Mouse (Mus musculus): ENCODE data around the gene Jam3. TPM values are rescaled to one million over a fixed set of nuclear protein-coding genes. Genes with fewer than 3 reads are reported as not detected.

Jam3 gene
- total and polyA plus RNA-seq, 3 experiments = 0.43 TPM; not detected in 2

DNA sequence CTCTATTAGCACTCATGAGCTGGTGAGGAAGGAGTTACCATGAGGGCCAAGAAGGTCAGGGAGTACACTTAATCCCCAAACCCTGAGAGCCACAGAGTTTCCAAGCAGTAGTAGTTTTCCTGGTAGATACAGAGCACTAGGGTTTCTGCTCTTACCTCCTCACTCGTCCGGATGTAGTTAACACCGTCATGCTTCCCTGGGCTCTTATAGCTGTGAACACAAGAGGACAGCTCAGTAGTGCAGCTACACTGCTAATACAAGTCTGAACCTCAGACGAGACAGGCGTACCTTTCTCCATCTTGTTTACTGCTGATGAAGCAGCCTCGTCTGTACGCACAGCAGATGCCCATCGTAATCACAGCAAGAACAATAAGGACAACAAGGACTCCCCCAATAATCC lies 56.7 kb downstream of the Jam3 start:
- H3K9ac ChIP-seq (ENCODE audit: control insufficient read depth, low read depth, low read length, poor library complexity, severe bottlenecking) = no peak overlapping the region
- TF ChIP-seq TBP (IDR thresholded peaks at IDR 0.05; ENCODE audit: low read depth, low read length) (no peak), TAL1 (IDR thresholded peaks at IDR 0.05; ENCODE audit: low read length) (no peak), MXI1 (IDR thresholded peaks at IDR 0.05; ENCODE audit: low read depth, low read length) (no peak), ZKSCAN1 (IDR thresholded peaks at IDR 0.05; ENCODE audit: low read depth, low read length) (no peak), ZC3H11A (IDR thresholded peaks at IDR 0.05; ENCODE audit: low read depth, low read length) (no peak), MEF2A (IDR thresholded peaks at IDR 0.05; ENCODE audit: extremely low read depth, insufficient replicate concordance, low read depth, low read length, poor library complexity, severe bottlenecking) (no peak), MYB (IDR thresholded peaks at IDR 0.05; ENCODE audit: low read depth, low read length) (no peak), UBTF (IDR thresholded peaks at IDR 0.05; ENCODE audit: borderline replicate concordance, insufficient read depth, low read depth, low read length) (no peak)
- no peaks in the 10 kb centered on the region for H3K9me3 ChIP-seq (replicated peaks; ENCODE audit: insufficient read depth, low read length)
- no peaks in the 10 kb centered on the region for H3K27me3 ChIP-seq (ENCODE audit: control insufficient read depth in 1 of 2, insufficient read depth in 2 of 2, low read length in 2 of 2)
- H3K36me3 ChIP-seq (ENCODE audit: control insufficient read depth in 1 of 2, insufficient read depth in 2 of 2, low read length in 2 of 2) = peaks cover 0 to 5% of the 10 kb centered on the region in 2 experiments; a peak in 2 of 4 replicates
- no peak overlapping the region for H3K4me3 ChIP-seq (ENCODE audit: control insufficient read depth in 1 of 2, insufficient read depth in 1 of 2, low read depth in 2 of 2, low read length in 2 of 2)
- H3K79me2 ChIP-seq (ENCODE audit: control insufficient read depth, insufficient read depth, low read length, poor library complexity) = no peaks in the 10 kb centered on the region
- no peak for DNase-seq (ENCODE audit: low read depth, low spot score)
- no peaks in the 10 kb centered on the region for H3K4me1 ChIP-seq (ENCODE audit: control insufficient read depth in 1 of 2, insufficient read depth in 2 of 2, low read length in 2 of 2)
- H3K27ac ChIP-seq (ENCODE audit: control insufficient read depth, low read depth, low read length) = no peak overlapping the region

GRCm38 (mm10) chr9:27098092-27098491 lies 57.1 kb downstream of the Jam3 start:
- Histone ChIP-seq H3K27ac (ENCODE audit: control insufficient read depth, low read depth, low read length) (no peak overlapping the region), H3K4me3 (ENCODE audit: control insufficient read depth in 1 of 2, insufficient read depth in 1 of 2, low read depth in 2 of 2, low read length in 2 of 2) (no peak overlapping the region), H3K27me3 (ENCODE audit: control insufficient read depth in 1 of 2, insufficient read depth in 2 of 2, low read length in 2 of 2) (no peaks in the 10 kb centered on the region), H3K36me3 (ENCODE audit: control insufficient read depth in 1 of 2, insufficient read depth in 2 of 2, low read length in 2 of 2) (peaks cover 0 to 5% of the 10 kb centered on the region in 2 experiments; a peak in 2 of 4 replicates), H3K4me1 (ENCODE audit: control insufficient read depth in 1 of 2, insufficient read depth in 2 of 2, low read length in 2 of 2) (no peaks in the 10 kb centered on the region), H3K9me3 (replicated peaks; ENCODE audit: insufficient read depth, low read length) (no peaks in the 10 kb centered on the region), H3K79me2 (ENCODE audit: control insufficient read depth, insufficient read depth, low read length, poor library complexity) (no peaks in the 10 kb centered on the region), H3K9ac (ENCODE audit: control insufficient read depth, low read depth, low read length, poor library complexity, severe bottlenecking) (no peak overlapping the region)
- TF ChIP-seq NRF1 (IDR thresholded peaks at IDR 0.05; ENCODE audit: insufficient read depth, low read depth, low read length, poor library complexity, severe bottlenecking) (no peak), KAT2A (conservative IDR thresholded peaks at IDR 0.05; ENCODE audit: low read depth, low read length) (no peak), POLR2AphosphoS2 (IDR thresholded peaks at IDR 0.05; ENCODE audit: low read length) (no peak), MYC (IDR thresholded peaks at IDR 0.05; ENCODE audit: low read depth, low read length) (no peak), TCF12 (IDR thresholded peaks at IDR 0.05; ENCODE audit: low read depth, low read length) (no peak), POLR2A (IDR thresholded peaks at IDR 0.05; ENCODE audit: control insufficient read depth in 1 of 2, insufficient read depth in 1 of 2, low read depth in 1 of 2, low read length in 2 of 2, poor library complexity in 1 of 2) (no peak), MAX (IDR thresholded peaks at IDR 0.05; ENCODE audit: low read length) (no peak), SMC3 (IDR thresholded peaks at IDR 0.05; ENCODE audit: low read depth, low read length) (no peak), ZMIZ1 (IDR thresholded peaks at IDR 0.05; ENCODE audit: low read depth, low read length) (no peak), BHLHE40 (IDR thresholded peaks at IDR 0.05; ENCODE audit: borderline replicate concordance, low read depth, low read length) (no peak), USF2 (IDR thresholded peaks at IDR 0.05; ENCODE audit: borderline replicate concordance in 1 of 2, insufficient read depth in 1 of 2, low read depth in 1 of 2, low read length in 2 of 2) (no peak), USF1 (IDR thresholded peaks at IDR 0.05; ENCODE audit: low read depth, low read length) (no peak), ELF1 (IDR thresholded peaks at IDR 0.05; ENCODE audit: low read depth, low read length) (no peak), CTCF (IDR thresholded peaks at IDR 0.05 in 2 of 3, conservative IDR thresholded peaks at IDR 0.05 in 1 of 3; ENCODE audit: control insufficient read depth in 1 of 3, insufficient read depth in 1 of 3, low read depth in 2 of 3, low read length in 3 of 3, poor library complexity in 1 of 3, severe bottlenecking in 1 of 3) (no peak)
- DNase-seq (ENCODE audit: low read depth, low spot score) = no peak
